Mouse (Mus musculus) lung, postnatal 0 days (tissue): Measurements from ENCODE around the gene Neurl2.

ENCODE experiments used
- CTCF ChIP-seq: IDR thresholded peaks from 2 replicates; pipeline ENCODE4 v1.5.1; 2016; ENCODE audit warnings: antibody characterized with exemption, mild to moderate bottlenecking
- EP300 ChIP-seq: IDR thresholded peaks from 2 replicates; pipeline ENCODE4 v1.6.1; 2016; ENCODE audit warnings: antibody characterized with exemption, mild to moderate bottlenecking, control low read depth

DNA sequence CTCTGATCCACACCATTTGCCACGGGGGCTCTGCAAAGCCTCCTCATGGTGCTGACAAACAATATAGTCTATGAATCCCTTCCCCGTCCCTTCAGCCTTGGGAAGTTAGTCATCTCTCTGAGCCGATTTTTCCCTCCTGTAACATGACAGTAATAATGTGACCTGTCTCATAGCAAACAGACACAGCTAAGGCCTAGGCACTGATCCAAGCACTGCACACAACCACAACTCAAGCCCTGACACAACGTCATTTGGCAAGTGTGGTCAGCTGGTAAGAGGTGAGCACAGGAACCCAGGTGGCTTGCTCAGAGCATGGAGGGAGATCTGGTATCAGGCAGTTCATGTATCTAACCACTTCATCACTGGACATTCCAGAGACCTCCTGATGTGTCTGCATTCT, 37.4 kb downstream of the Neurl2 start:
- TF ChIP-seq CTCF (no peak), EP300 (no peak)
